Mouse (Mus musculus) testis, adult 2 months (tissue): ENCODE measurements around the gene Stxbp4.

ENCODE experiments used
- CTCF ChIP-seq: fragments of 200-500 bp; IDR thresholded peaks from 2 replicates; pipeline ENCODE4 v1.5.1; 2012; ENCODE audit warnings: low read depth, mild to moderate bottlenecking, inconsistent platforms, low read length, moderate library complexity; ENCODE audit not compliant: control insufficient read depth, insufficient read depth, insufficient replicate concordance
- POLR2A ChIP-seq: fragments of 200-500 bp; IDR thresholded peaks from 2 replicates; pipeline ENCODE4 v1.6.1; 2012; ENCODE audit warnings: low read depth, mild to moderate bottlenecking, inconsistent platforms, low read length, moderate library complexity; ENCODE audit not compliant: control insufficient read depth

DNA sequence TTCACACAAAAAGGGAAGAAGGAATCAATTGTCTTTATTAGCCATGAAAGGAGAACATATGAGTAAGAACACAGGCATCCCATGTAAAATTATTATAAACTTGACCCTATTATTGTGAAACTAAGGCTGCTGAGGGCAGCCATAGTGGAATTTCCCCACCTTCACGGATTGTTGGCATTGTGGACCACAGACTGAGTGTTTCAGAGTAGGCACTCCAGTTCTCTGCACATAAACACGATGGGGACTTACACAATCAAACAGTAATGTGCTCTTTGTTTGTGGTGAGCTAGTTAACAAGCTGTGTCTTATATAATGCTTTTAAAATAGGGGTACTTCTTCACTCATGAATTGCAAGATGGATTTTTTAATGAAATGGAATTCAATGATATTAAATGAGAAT is 52.1 kb downstream of the Stxbp4 start:
- no peak for TF ChIP-seq CTCF
- no peak for TF ChIP-seq POLR2A
